Mouse (Mus musculus) heart, adult 10 weeks (tissue): ENCODE results near the gene Sntb2. TPM values are rescaled to one million over a fixed set of nuclear protein-coding genes. Genes with fewer than 3 reads are reported as not detected.

Source experiments
- polyA plus RNA-seq: library from polyadenylated mRNA; stranded (reverse); fragments of 350-450 nt; fragmentation: Illumina TruSeq; extraction: RNeasy Lipid Tissue Mini Kit (QIAGEN cat#74804); gene quantifications from one replicate; pipeline ENCODE4 v1.2.3, GENCODE M21; 2014; ENCODE audit warnings: low read depth, low replicate concordance

Gene Sntb2
- 6.8 TPM for polyA plus RNA-seq

DNA sequence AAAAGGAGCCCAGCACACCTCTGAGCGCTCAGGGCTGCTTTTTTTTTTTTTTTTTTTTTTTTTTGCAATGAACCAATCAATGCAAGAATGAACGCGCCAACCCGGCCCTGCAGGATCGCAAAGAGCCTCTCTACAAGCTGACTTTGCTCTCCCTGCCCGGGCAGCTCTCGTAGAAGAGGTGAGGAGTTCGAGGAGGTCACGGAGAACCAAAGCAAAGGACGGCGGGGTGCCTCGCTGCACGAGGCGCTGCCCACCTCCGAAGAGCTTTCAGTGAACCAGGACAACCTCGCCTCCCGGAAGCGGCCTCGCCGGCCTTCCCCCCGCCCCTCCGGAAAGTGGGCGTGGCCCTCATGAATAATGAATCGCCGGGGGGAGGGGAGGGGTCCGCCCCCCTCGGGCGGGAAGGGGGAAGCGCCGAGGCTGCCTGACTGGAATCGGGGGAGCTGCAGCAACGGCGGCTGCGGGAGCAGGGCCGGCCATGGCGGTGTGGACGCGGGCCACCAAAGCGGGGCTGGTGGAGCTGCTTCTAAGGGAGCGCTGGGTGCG, at the start of gene Sntb2:
Gene Sntb2, plus strand, starts transcription at position 427 of the 546 bp plus-strand sequence.

DNA sequence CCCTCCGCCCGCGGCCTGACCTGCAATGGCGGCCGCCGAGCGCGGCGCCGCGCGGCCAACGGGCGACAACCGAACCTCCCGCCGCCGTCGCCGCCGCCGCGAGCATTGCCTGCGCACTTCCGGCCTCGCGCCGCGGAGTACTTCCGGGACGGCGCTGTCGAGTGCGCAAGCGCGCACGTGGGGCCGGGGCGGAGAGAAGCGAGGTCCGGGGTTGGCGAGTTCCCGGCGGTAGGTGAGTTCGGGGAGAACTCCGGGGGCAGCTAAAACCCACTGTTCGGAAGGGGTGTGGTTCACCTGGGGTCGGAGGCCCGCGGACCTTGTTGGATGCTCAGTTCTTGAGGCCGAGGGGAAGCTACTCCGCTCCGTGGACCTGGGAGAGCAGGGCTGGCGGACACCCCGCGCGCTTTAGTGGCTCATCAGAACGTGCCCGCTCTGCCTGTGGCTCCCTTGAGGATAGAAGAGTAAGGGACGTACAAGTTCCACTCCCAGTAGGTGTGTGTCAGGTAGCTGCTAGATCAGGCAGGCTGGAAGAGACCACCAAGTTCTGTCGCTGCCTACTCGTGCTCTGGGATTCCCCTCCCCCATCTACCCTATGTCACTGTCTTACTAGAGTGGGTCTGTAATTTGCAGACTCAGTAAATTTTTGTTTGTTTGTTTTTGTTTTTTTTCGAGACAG, 41.9 kb upstream of the Sntb2 start, which contains the start of gene Utp4:
Gene Utp4, plus strand, starts transcription at position 156 of the 676 bp plus-strand sequence.

DNA sequence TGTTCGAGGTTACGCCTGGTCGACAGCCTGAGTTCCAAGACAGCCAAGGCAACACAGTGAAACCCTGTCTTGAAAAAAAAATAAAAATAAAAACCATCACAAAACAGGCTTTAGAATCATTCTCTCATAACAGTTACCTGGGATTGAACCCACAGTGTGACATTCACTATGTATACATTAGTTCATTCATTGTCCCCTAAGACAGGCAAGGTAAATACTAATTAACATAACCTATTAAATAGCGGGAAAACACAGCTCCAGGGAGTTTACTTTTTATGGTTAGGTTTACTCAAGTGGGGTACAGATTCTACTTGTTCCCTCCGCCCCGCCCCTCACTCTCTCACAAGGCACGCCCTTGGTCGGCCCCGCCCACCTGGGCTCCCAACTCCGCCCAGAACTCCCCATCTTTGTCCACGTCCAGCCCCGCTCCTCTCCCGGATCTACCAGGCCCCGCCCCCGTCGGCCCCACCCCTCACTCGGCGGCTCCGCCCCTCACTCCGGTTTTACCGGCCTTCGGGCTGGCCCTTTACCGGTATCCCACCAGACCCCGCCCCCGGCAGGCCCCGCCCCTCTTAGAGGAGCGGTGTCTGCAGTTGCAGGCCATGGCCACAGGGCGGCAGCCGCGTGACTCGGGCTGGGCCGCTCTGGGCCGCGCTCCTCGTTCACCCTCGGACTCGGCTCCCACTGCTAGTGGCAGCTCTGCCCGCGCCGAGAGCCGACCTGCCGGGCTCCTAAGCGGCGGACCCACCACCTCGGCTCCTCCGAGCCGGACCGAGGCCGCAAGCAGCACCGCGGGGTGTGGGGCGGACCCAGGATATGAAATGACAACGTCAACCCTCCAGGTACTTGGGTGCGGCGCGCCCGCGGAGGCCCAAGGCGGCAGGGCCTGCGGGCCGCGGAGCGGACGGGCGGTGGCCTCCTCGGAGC, 95.4 kb downstream of the Sntb2 start, which contains the start of gene Vps4a:
Gene Vps4a, plus strand, starts transcription at position 573 of the 927 bp plus-strand sequence.

DNA sequence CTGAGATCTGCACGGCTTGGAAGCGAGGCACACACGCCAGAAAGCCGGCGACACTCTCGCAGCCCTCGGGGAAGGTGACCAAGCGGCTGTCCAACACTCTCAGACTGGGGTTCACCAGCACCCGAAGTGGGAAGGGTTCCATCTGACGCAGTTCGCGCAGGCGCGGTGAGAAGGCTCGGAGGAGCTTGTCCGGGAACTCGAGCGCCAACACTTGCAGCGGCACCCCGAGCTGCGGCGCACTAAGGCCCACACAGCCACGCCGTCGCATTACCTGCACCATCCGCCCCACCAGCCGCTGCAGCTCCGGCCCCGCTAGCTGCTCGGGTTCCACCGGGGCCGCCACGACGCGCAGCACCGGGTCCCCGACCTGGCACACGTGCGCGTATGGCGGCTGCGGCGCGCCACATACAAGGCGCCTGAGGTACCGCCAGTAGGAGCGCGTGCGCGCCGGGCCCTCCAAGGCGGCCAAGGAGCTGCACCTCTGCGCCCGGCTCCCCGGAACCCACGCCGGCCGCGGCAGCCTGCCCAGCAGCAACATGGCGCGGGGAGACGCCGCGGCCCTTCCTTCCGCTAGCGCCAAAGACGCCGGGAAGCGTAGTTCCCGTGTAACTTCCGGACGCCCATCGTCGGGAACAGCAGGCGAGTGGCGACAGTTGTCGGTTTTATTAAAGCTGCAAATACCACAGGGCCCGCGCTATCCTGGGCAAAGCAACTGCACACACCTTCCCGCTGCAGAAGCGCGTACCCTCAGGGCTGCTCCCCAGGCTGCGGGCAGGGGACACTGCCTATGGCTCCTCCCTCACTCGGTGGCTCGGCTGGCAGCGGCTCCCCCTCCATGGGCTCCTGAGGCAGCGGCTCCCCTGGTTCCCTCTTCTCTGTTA, 112.8 kb downstream of the Sntb2 start, which contains the start of gene Pdf:
Gene Pdf, minus strand, starts transcription at position 554 of the 881 bp plus-strand sequence.

GRCm38 (mm10) chr8:107056076-107056972, 120.8 kb downstream of the Sntb2 start, which contains the start of the genes Cog8 and Nip7:
Gene Cog8 (minus strand): TSS chr8:107056689.
Gene Nip7 (plus strand): TSS chr8:107056877.

DNA sequence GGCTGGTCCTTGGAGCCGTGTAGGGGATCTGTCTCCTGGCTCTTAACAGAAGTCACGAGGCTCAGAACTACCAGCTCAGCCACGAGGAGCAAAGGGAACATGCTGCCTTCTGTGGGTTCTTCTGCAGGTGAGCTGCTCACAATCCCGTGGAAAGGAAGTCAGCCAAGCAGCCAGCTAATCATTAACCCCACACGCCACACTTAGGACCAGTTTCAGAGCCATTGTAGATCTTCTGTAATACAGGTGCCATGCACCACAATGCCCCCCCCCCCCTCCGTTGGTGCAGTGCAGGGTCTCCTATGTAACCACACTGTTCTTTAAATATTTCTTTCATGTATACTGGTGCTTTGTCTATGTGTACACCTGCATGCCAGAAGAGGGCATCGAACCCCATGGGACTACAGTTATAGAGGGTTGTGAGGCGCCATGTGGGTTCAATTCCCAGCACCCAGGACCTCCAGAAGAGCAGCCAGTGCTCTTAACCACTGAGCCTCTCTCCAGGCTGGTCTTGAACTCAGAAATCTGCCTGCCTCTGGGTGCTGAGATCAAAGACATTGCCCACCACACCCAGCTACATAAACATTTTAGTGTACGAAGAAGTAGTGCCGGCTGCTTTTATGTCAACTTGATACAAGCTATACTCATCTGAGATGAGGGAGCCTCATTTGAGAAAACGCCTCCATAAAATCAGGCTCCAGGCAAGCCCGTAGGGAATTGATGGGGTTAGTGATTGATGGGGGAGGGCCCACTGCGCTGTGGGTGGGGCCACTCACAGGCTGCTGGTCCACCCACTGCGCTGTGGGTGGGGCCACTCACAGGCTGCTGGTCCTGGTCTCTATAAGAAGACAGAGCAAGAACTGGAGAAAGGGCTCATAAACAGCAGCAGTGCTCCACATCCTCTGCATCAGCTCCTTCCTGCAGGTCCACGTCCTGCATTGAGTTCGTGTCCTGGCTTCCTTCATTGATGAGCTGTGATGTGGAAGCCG, 130.3 kb downstream of the Sntb2 start, which contains the start of gene Tmed6:
Gene Tmed6, minus strand, starts transcription at position 134 of the 986 bp plus-strand sequence.

Other genes starting within 250 kb of the Sntb2 start
- gene Has3, start 65.5 kb upstream of the Sntb2 start, polyA plus RNA-seq = 1.5 TPM
- gene Utp4, start 42.1 kb upstream of the Sntb2 start, polyA plus RNA-seq = 18.5 TPM
- gene Vps4a, start 95.5 kb downstream of the Sntb2 start, polyA plus RNA-seq = 62.9 TPM
- 65.7 TPM for gene Pdf, start 112.9 kb downstream of the Sntb2 start, polyA plus RNA-seq
- 22.4 TPM for gene Cog8, start 120.9 kb downstream of the Sntb2 start, polyA plus RNA-seq
- 21.3 TPM for gene Nip7, start 121.1 kb downstream of the Sntb2 start, polyA plus RNA-seq
- not detected for gene Tmed6, start 129.9 kb downstream of the Sntb2 start, polyA plus RNA-seq
- gene Terf2, start 160.8 kb downstream of the Sntb2 start, polyA plus RNA-seq = 15.6 TPM
- gene Cyb5b, start 214.9 kb downstream of the Sntb2 start, polyA plus RNA-seq = 43.1 TPM